Mouse (Mus musculus): Measurements from ENCODE around the gene Ndufa6.

Gene Ndufa6

DNA sequence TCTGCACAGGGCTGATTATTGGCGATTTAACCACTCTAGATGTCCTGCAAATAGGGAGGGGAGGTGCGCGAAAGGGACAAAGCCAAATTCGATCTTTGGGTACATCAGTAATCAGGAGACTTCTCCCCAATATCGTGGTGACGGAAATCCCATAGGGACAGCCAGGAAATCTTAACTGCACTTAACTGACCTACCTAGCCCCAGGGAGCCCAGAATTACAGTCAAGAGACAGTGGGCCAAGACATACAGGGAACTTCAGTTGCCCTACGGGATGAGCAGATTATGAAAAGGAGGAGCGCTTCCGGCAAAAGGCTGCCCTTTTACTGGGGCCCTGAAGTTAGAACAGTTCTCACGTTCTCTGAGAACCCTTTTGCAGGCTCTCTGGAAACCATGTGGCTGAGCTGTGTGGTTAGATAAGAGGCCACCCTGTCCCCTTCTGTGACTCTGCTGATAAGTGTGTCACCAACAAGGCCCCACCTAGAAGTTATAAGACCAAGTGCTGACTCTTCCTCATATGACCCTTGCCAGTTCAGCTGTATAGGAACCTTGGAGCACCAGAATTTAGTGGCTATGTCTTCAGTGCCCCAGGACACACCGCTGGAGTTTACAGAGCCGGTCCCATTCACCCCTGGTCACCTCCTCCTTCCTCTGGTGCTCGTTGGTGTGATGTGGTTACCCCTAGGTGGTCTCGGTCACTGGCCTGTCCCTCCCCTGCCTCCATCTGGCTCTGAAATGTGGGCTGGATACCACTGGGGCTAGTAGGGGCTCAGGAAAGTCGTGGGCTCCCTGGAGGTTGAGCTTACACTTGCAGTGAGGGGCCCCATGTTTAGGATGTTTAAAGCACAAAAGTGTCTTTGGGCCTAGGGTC, 12.2 kb downstream of the Ndufa6 start:
- no peak for DNase-seq (ENCODE audit: low spot score)

DNA sequence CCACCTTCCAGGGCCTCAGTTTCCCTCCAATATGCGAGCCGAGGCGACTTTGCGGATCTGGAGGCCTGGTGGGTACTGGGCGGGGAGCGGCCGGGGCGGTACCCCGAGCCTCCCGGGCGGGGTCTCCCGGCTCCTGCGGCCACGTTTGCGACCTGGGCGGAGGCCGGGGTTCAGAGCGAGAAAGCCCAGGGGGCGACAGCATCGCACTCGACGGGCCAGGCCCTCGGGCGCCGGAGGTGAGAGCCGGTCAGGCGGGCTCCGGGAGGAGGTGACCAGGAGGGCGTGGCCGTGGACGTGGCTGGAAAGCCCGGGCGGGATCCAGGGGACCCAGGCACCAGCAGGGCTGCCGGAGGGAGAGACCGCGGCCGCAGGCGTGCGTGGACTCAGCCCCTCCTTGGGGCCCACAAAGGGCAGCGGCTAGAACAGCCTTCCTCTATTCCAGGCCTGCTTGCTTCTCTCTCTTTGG, 13.1 kb downstream of the Ndufa6 start:
- peak; percentile 31 for DNase-seq (ENCODE audit: low spot score)

DNA sequence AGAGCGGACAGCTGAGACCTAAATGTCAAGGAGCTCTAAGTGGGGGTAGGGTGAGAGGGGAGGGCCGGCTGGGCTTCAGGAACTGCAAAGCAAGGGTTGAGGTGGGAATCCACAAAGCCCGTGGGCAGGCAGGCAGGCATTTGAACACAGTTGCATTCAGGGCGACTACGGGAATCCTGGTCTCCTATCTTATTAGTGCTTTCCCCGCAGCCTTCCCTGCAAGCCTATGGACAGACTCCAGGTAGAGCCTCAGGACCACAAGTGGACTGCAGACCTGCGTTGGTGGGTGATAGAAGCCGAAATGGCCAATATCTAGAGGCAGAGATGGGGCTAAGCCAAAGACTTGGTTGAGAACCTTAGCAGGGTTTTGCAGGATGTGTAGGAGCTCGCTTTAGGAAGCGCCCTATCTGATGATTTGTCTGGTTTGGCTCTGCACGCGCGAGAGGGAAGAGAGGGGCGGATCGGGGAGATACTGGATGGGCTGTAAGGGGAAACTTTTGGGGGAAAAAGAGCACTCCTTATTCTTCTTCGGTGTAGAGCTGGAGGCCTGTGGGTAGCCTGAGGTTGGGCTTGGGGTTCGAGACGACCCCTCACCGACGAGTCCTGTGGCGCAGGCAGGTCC, 13.6 kb downstream of the Ndufa6 start:
- DNase-seq (ENCODE audit: low spot score) = no peak

DNA sequence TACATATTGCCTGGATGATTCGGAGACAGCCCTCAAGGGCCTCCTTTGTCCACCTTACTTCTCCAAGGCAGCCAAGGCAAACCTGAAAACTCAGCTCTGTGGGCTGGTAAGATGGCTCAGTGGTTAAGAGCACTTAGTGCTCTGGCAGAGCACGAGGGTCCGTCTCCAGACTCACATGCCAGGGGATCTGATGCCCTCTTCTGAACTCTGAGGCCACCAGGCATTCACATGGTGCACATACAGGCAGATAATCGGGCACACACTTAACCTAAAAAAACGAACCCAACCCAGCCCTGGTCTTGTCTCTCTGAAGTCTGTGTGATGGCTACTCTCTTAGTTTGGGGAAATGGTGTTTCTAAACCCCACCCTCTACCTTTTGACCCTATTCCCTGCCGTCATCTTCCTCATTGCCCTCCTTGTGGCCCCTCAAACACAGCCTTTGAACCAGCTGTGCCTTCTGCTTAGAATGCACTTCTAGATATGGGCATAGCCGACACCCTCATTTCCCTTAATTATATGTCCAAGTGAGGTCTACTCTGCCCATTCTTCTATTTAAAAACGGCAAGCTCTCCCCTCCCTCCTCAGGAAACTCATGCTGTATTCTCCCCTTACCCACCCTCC, 14.4 kb downstream of the Ndufa6 start:
- no peak for DNase-seq (ENCODE audit: low spot score)

DNA sequence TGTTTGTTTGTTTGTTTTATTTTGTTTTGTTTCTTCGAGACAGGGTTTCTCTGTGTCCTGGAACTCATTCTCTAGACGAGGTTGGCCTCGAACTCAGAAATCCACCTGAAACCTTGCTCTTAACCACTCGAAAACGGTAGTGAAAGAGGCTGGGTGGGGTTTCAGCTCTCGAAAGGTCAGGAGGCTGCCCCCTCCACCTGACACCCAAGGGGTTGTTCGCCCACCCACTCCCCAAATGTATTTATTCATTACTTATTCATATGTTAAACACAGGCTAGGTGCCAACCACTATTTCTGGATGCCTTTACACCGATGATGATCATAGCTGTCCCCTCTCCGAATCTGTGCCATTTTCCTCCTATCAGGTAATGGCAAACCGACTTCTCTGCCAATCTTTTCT, 15.0 kb downstream of the Ndufa6 start:
- no peak for DNase-seq (ENCODE audit: low spot score)

DNA sequence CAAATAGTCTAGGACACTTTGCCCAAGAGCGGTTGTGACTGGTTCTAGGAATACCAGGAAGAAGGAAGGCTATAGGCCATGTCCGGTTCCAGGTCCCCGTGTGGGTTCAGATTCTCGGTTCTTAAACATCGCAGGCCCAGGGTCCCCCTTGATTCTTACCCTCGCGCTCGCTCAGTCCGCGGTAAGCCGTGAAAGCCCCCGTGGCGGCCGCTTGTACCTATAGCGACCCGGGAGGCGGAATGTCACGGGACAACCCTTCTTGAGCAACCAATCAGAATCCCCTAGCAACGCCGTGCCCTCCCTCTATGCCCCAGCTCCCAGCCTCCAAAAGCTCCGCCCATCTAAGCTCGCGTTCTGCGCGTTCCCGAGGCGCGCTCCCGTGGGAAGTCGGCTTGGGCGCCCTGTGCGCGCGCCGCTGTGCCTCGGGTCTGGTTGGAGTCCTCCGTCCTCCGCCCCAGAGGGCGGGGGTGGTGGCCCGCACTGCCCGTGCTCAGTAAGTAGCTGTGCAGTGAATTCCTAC, 15.5 kb downstream of the Ndufa6 start, which contains the start of the genes Naga, Pheta2 and Smdt1:
Gene Naga (minus strand): TSS at position 333 of the 520 bp plus-strand sequence.
Gene Pheta2 (plus strand): TSS at position 350 of the 520 bp plus-strand sequence.
Gene Smdt1 (plus strand): TSS at position 367 of the 520 bp plus-strand sequence.
- peak; percentile 80 for DNase-seq (ENCODE audit: low spot score)

DNA sequence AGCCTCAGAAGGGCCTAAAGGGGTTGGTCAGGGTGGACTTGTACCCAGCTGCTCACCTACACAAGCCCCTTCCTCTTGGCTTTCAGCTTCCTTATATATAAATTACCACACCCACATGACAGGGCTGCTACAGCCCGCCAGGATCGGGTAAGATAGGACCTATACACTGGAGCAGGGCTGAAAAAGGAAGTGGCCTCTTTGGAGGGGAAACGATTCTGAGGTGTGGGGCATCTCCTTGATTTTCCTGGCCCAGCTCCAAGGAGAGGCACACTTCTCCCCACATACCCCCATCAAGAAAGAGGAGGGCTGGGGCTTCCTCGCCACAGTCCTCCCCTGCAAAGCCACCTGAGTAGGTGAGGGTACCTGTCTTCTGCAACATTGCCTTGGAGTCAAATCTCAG, 16.2 kb downstream of the Ndufa6 start:
- no peak for DNase-seq (ENCODE audit: low spot score)

DNA sequence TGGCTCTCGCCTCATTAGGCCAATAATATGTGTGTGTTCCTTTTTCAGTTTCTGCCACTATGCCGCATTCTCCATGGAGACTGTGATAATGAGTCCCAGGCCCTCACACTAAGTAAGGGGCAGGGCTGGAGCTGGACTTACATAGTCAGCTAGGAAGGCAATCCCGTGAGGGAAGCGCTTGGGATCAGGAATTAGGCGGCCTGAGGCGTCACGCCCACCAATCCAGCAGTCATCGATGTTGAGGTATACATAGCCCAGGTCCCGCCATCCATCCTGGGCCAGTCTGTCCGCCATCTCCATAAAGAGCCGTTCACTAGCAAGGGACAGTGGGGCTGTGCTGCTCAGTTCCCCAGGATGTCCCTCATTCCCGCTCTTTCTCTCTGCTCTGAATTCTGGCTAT, 17.5 kb downstream of the Ndufa6 start:
- no peak for DNase-seq (ENCODE audit: low spot score)

DNA sequence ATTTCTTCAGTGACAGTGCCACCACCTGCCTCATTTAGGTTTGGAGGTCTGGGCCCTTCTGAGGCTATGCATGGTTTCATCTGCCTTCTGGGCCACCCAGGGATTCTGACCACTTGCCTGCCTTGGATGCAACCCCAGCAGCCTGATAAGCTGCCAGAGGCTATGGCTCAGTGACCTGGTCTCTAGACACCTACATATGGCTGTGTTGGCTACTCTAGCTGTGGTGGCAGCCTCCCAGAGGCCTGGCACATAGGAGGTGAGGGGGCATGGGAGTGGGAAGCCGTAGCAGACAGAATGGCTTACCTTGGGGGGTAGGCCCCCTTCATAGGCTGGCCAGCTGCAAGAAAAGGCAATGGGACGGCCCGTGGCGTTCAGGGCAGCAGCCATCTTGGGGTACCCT, 18.9 kb downstream of the Ndufa6 start:
- no peak for DNase-seq (ENCODE audit: low spot score)

DNA sequence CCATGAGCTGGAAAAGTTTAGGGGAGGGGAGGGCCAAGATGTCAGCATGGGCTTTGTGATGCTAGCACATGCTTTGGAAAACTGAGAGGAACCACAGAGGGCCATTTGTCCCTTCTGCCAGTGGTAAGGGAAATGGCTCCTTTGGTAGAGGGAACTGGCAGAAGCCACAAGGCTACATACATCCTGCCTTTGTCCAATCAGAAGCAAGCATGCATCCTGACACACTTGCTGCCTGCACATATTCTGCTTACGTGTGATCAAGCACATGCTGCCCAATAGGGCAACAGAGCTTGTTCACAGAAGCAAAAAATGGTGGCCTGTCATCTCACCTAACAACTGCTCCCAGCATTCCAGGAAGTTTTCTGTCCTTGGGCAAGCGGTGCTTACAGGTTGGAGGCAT, 28.7 kb downstream of the Ndufa6 start:
- no peak for DNase-seq (ENCODE audit: low spot score)

DNA sequence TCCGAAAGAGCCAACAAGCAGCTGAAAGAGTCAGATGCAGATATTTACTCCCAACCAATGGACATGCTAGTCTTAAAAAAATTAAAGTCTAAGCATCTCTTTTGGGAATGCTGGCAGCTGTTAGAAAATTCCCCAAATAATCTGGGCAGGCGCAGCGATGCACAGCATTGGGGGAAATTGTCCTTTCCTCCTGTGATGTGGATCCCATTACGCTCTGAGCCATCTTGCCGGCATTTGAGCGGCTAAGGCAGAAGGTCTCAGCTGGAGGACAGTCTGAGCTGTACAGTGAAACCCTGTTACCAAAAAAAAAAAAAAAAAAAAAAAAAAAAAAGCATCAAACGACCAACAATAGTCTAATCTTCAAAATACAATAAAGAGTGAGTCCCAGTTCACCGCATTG, 31.9 kb downstream of the Ndufa6 start:
- no peak for DNase-seq (ENCODE audit: low spot score)

DNA sequence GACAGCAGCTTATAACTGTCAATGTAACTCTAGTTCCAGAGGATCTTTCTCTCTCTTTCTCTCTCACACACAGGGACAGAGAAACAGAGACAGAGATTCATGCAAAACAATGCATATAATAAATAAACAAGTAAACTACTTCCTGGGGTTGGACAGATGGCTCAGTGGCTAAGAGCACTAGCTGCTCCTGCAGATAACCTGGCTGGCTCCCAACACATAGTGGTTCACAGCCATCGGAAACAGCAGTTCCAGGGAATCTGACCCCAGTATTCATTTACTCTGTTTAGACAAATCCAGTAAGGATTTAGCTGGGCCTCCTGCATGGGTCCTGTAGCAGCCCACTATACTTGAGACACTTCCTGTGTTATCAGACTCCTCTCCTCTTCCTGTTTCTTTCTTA, 34.5 kb downstream of the Ndufa6 start:
- DNase-seq (ENCODE audit: low spot score) = no peak

DNA sequence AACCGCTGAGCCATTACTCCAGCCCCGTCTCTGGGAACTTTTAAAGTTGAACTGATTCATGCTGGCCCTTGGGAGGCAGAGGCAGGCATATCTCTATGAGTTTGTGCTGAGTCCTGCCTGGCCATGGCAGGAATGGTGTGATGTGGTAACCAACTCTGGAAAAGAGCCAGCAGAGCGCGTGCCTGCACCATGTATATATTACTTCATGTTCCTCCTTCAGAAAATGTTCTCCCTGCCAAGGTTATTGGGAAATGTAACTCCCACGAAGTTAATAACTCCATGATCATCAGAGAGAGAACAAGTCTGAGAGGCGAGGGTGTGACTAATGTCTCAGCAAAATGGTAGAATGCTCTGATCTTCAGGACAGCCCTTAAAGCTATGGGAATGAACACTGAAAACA, 36.3 kb downstream of the Ndufa6 start:
- DNase-seq (ENCODE audit: low spot score) = no peak

DNA sequence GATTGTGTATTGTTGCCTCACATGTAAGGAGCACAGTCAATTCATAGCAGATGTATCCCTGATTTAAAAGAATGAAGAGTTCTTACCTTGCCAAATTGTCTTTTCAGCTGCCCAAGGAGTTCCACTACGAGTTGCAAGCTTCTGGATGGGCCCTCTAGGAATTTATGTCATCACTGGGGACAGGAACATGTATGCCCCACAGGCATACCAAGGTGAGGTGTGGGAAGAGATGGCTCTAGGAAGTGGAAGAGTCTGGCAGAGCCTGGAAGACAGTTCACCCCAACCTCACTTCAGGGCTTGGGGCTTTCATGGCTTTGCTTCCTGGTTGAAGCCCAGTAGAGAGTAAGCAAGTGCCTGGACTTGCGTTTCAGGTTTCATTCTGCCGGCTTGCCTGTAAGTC, 45.7 kb downstream of the Ndufa6 start:
- DNase-seq (ENCODE audit: low spot score) = no peak

DNA sequence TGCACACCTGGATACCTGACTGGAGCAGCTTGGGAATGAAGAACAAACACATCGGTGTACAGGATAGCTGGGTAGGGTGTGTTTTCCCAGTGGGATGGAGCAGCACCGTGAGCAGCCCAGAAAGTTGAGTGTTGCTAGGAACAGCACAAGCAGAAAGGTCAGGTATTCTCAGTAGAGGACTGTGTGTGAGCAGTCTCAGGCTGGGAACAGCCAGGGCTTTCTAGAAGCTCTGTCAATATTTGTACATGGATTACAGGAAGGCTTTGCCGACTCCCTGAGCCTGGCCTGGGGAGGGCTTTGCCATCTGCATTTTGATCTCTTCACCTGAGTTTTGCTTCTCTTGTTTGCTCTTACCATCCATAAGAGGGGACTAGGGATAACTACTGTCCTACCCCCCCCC, 47.0 kb downstream of the Ndufa6 start:
- no peak for DNase-seq (ENCODE audit: low spot score)
